Mouse (Mus musculus) heart, postnatal 36 days (tissue): Measurements from ENCODE around the gene Sp6. TPM values are rescaled to one million over a fixed set of nuclear protein-coding genes. Genes with fewer than 3 reads are reported as not detected.
A peak's percentile ranks its signal among the peaks of the same experiment; 100 is the strongest.

Source experiments
- DNase-seq, 2 experiments: peaks; one replicate each; pipeline ENCODE4 v3.0.0; 2021 to 2022
- intact Hi-C: fragments of 180-260 bp; cut with DNase I; formaldehyde crosslinking; loops from one replicate; pipeline ENCODE4 v1.15.1; 2025
- total RNA-seq, 2 experiments: library from RNA; stranded (reverse); gene quantifications; 2 replicates each; pipeline ENCODE4 v1.2.3; 2021

Gene Sp6
- total RNA-seq = under 1 TPM in 1 of 2 experiments, not detected in 1; 0.14 TPM

DNA sequence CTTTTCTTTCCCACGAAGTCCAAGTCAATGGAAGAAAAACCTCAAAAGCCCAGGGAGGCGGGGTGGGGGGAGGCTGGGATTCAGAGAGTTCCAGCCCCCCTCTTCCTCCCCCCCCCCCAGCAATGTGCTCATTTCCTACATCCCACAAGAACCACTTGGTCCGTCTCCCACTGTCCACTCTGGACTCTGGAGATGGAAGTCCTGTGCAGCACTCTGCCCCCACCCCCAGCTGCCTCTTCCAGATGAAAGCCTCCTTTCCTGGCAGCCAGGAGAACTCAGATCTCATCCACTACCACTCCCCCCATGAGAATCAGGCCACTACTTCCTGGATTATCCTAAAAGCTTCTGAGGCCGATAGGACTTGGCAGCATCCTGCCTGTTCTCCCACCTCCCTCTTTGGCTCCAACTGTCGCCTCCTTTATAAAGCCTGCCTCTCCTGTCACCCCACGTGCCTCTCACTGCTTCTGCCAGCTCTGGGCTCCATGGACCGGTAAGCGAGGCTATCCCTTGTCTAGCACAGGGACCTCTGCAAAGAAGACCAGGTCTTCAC, at the start of gene Sp6:
Gene Sp6 (plus strand): TSS at position 274 of the 550 bp plus-strand sequence.
- intact Hi-C loops = no loop called here
- no peak for DNase-seq

DNA sequence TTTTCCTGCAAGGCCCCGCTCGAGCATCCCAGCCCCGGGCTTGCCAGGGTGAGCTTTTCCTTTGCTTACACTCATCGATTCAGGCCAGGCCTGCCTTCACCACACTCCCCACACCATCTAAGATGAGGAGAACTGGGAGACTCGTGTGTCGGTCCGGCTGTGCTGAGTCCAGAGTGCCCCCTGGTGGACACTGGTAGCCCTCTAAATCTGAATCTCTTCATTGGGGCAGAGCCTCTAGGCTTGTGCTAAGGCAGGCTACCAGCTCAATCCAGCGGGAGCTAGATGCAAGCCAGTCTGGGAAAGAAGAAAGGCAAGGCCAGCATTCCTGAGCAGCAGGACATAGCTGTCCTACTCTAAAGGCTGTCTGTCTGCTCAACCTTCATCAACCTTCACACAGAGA, 49.6 kb upstream of the Sp6 start:
- intact Hi-C loops = loop anchor here (1.0 to 5.0 kb wide), 3 partner anchors 19 to 96 kb away; partner anchors contain the start of gene Cdk5rap3
- DNase-seq = peak; percentile 89 to 90

DNA sequence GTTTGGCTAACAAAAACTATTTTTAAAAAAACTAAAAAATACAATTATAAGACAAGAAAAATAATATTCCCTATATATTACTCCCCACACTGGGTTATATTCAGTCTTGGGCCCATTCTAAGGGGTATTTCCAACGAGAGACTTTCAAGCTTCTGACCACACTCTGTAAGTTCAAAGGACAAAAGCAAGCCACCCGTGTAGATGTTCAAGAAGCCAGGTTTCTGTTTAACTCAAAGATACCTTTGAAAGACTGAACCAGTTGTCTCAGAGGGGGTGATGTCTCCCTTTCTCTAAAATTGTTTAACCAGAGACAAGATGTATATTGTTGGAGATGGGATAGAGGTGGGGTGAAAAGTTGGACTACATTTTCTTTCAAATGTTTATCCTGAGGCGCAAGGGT, 47.0 kb upstream of the Sp6 start:
- intact Hi-C loops = loop anchor here (5.0 kb wide), 1 partner anchor 139 kb away; the partner anchor contains the start of gene Nfe2l1
- no peak for DNase-seq

- intact Hi-C loops = loop anchor here (5.0 kb wide), 1 partner anchor 140 kb away; the partner anchor contains the start of gene Nfe2l1
- DNase-seq = peak in 1 of 2 experiments; percentile 54
Observed at GRCm38 (mm10) chr11:96966914-96967543, 46.2 kb upstream of the Sp6 start.

DNA sequence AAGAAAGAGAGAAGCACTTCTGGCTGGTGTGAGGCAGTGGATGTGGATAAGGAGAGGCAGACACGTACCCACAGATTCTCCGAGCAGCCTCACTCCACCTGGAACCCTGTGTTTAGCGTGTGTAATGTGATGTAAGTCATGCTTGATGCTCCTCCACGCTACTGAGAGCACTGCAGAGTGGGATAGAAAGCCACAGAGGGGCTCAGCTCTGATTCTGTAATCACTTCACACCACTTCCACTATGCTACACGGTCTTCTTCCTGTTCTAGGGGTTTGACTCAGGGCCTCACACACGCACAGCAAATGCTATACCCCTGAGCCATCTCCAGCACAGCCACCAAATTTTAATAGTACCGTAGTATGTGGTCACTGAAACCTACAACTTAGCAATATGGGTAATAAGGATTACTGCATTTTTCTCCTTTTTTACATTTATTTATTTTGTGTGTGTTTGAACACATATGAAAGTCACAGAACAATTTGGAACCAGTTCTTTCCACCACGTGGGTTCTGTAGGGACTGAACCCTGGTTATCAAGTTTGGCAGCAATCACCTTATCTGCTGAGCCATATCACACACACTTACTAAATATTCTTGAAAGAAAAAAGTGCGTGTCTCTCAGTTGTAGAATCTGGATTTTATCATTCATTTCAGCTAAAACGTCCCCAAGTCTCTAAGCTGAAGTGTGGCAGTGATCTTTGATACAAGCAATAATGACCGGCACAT, 45.5 kb upstream of the Sp6 start:
- no peak for DNase-seq
- intact Hi-C loops = loop anchor here (5.0 kb wide), 1 partner anchor 140 kb away; the partner anchor contains the start of gene Nfe2l1

DNA sequence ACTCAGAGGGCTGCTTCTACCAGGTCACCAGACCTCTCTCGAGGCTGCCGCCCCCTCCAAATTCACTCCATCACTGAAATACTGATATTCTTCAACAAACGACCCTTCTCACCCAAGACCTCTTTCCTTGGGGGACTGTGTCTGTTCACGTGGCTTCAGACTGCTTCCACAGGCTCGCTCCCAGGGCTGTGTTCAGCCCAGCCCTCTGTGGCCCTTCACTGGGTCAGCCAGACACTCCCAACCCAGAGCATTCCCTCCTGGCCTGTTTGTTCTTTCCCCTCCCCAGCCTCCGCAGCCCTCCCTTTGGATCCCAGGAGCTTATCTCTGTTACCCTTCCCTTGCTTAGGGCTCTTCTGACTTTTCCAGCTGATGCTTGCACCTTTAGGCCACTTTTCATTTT, 44.7 kb upstream of the Sp6 start:
- peak; percentile 50 to 57 for DNase-seq
- intact Hi-C loops = loop anchor here (5.0 kb wide), 1 partner anchor 141 kb away; the partner anchor contains the start of gene Nfe2l1

DNA sequence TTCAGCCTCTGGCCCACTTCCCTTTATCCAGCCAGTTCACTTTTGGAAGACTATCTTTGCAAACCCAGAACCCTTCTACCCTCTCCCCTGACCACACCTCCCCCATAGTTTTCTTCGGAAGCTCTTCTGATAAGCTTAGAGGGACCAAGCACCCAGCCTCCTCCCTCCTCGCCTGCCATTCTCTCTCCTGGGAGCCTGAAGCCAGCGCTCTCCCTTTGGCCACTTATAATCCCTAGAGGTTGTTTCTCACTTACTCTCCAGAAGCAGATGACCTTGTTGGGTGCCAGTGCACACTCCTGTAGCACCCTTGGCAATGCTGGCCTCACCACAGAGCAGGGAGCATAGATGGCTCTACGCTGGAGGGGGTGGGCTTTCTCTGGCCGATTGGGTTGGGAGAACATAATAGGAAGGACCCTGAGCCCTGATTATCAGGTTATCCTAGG, 43.9 kb upstream of the Sp6 start:
- peak; percentile 51 to 68 for DNase-seq
- intact Hi-C loops = loop anchor here (5.0 kb wide), 1 partner anchor 142 kb away; the partner anchor contains the start of gene Nfe2l1

DNA sequence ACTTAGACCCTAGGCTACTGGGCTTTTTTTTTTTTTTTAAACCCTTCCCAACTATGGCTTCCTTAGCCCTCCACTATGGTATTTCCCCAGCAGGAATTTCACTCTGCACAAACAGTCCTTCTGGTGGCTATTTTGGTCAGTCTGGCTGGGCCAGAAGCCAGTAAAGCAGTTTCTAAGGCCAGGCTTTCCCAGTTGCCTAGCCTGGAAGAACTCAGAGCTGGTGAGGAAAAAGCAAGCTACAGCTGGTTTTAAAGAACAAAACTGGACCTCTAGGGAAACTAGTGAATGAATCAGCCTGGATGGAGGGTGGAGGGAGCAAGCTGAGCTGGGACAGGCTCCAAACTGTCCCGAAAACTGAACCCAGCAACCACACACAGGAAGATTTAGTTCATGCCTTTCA, 43.4 kb upstream of the Sp6 start:
- peak; percentile 76 to 79 for DNase-seq
- intact Hi-C loops = loop anchor here (5.0 kb wide), 1 partner anchor 142 kb away; the partner anchor contains the start of gene Nfe2l1

DNA sequence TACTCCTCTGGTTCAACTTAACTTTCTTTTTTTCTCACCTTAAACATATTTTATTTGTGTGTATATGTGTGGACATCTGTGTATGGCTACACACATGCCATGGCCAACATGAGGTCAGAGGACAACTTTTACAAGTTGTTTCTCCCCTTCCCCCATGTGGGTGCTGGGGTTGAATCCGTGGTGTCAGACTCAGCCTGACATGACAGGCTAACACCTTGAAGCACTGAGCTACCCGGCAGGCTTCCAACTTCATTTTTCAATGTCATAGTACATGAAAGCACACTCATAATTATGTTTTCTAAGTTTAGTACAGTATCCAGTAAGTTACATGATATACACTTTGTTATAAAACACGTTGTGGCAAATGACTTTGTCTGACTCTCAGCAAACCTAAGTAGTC, 42.9 kb upstream of the Sp6 start:
- no peak for DNase-seq
- intact Hi-C loops = no loop called here

DNA sequence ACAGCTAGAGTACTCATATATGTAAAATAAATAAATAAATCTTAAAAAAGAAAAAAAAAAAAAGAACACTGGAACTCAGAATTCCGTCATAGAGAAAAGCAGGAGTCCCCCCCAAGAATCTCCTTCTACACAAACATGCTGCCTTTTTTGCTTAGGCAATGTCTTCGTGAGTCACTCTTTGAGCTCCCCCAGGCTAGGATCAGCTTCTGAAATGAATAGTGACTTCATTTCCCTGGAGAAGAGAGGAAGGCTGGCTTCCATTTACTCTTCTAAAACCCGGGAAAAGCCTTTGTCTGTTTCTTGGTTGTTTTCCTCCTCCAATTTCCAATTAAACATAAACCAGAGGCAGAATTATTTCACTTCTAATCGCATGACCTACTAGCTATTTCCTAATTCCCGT, 40.3 kb upstream of the Sp6 start:
- DNase-seq = no peak
- intact Hi-C loops = no loop called here

DNA sequence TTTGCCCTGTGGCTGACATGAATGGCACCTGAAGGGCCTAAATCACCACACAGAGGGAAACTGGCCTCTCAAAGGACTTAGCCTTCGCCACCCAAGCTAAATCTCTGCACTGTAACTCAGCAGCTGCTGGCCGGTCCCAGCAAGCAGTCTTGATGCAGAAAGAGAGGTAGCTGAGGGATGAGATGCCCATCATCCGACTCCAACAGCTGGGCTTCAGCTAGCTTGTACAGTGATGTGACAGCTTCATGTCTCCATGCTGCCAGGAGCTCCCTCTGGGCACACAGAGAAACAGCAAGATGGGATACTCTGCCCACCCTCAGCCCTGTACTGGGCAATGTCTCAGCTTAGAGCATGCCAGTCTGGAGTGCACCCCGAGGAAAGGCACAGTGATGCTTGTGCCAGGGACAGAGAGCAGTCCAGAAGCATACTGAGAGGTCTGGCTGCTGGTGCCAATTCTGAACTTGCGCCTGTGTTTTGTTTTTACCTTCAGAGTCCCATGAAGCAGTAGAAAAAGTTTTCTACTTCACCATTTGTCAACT, 39.7 kb upstream of the Sp6 start:
- intact Hi-C loops = no loop called here
- DNase-seq = peak in 1 of 2 experiments; percentile 18

GRCm38 (mm10) chr11:96974813-96975212, 38.4 kb upstream of the Sp6 start:
- no peak for DNase-seq
- intact Hi-C loops = no loop called here

DNA sequence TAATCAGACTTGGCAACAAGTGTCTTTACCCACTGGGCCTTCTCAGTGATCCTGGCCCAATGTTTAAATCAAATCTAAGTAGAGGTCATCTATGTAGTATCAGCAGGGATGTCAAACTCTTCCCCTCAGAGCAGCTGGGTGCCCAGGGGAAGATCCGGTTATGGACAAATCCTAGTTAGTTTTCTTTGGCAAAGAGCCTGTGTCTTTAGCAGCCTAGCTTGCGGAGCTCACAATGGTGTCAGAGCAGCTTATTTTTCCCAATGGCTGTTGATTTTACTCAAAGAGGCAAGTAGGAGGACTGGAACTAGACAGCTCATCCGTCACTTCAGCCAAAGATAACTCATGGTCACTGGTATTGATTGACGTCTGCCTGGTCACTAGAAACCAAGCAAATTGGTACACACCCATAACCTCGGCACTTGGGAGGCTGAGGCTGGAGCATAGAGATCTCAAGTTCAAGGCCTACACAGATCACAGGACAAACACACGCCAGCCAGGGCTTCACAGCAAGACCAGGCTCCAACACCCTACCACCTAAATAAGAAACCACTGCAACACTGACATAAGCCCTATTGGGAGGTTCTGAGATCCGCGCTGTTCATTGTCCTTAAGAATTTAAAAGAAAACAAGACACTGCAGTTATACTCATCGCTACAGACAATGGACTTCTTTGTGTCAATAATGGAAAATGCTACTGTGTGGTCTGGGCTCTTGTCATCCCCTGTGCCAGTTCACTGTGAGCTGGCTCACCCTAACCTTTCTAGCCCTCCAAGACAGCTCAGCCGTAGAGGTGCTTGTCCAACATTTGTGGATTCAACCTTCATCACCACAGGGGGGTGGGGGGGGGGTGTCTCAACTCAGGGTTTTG, 37.4 kb upstream of the Sp6 start:
- intact Hi-C loops = no loop called here
- DNase-seq = no peak

DNA sequence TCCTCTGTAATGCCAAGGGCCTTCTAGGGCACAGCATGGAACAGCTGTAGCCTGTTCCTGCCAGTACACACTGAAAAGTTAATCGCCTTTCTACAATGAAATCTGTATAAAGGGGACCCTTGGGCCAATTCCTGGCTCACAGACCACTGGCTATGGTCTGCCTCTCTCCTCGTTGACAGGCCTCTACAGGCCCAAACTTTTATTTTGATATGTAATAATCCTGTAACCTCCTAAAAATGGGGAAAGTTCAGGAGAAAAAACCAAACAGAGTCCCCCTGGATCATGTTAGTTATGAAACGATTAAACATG, 36.9 kb upstream of the Sp6 start:
- intact Hi-C loops = no loop called here
- DNase-seq = peak in 1 of 2 experiments; percentile 9

DNA sequence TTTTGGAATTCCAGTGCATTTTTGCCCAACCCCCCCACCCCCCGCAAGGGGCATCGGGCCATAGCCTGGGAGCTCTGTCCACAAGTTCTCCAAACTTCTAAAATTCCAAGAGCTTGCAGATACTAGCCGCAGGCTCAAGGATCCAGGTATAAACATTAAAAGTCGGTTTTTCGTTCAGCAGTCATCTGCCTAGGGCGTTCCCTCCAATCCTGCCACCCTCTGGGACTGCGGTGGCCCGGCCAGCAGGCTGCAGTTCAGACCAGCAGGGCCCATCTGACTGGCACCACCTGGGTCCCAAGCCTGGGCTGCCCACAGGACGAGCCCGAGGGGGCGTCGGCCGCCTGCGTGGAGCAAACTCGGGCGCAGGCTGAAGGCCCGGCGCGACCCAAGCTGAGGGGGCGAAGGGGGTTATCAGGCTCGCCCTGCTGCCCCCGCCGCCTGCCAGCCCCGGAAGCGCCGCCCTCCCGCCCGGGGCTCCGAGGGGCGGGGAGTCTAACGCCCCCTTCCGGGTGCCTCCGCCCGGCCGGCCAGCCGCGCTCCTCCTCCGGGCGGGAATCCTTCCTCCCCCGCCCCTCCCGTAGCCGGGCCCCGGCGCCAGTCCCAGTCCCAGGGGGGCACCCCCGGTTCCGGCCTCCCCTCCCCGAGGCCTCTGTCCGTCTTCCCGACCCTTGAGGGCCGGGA, 36.1 kb upstream of the Sp6 start:
- DNase-seq = peak; percentile 87 to 96
- intact Hi-C loops = no loop called here

DNA sequence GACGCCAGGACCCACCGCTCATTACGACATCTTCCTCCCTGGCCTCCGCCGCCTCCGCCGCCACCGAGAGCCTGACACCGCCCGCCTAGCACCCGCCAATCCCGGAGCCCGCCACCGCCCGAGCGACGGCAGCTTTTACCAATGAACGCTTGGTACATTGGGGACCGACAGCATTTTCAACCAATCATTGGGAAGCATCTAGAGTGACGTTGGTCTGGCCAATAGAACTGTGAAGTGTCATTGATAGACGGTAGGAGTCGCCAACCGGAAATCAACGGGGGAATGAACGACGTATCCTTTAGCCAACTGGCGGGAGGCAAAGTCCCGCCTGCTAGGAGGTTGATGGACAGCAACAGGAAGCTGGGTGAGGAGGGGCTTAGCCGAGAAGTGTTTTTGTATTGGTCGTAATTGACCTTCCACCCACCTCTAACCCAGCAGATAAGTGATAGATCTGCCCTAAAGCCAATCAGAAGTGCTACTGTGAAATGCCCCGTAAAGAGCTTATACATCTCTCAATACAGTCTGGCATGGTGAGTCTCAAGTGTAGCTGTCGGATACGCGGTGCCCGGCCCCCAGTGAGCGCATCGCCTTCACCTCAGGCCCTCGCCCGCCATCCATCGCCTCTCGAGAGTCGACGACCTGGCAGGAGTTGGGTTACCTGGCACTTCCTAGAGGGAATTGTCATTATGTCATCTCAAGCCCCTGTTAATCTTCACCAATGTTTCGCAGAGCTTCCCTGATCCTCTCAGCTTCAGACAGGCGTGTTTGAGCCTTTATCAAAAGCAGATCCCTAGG, 35.4 kb upstream of the Sp6 start:
- peak; percentile 96 to 99 for DNase-seq
- intact Hi-C loops = no loop called here

- intact Hi-C loops = no loop called here
- no peak for DNase-seq
Observed at GRCm38 (mm10) chr11:96978401-96979246, 34.6 kb upstream of the Sp6 start.

- intact Hi-C loops = no loop called here
- no peak for DNase-seq
Observed at GRCm38 (mm10) chr11:96979329-96979728, 33.9 kb upstream of the Sp6 start.
